Mouse (Mus musculus) lung, postnatal 14 days (tissue): ENCODE results near the gene Map1s.

Experiments
- DNase-seq: peaks from one replicate; pipeline ENCODE4 v3.0.0; 2021

Gene Map1s

DNA sequence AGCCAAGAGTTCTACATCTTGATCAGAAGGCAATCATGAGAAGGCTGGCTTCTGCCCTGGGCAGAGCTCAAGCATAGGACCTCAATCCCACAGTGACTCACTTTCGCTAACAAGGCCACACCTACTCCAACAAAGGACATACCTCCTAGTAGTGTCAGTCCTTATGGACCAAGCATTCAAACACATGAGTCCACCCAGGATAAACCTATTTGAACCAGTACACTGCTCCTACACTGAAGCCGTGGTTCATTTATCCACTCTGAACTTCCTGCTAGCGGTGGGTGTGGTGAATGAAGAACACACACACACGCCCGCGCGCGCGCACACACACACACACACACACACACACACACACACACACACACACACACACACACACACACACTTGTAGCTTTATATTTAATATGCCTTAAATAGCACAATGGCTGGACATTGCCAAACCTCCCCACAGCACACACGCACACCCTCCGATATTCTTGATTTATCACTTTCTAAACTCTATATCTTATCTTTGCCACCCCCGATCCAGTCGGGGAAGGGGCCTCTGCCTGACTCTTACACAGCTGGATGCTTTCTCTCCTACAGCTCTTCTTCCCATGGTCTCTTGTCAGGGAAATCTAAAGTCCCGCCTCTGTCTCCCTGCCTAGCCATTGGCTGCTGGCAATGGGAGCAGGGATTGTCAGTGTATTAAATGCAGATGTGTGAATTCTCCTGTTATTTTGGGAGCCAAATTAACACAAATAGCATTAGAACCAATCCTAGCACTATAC, 55.2 kb downstream of the Map1s start:
- DNase-seq, result no peak

DNA sequence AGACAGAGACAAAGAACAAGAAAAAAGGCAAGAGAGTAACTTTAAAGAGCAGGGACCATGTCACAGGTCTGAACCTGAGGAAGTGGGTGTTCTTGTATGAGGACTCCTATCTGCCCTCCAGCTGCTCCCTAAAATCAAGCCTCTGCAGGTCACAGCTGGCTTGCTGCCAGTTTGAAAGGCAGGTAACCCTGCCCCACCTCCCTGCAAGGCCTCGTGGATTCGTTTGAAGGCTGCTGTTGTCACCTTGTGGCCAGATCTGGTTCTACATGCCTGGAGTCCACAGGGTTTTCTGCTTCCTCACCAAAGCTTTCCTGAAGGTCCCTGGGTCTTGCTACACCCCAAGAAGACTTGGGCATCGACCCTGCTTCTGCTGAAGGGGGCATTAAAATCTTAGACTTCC, 58.4 kb downstream of the Map1s start:
- DNase-seq, result peak; percentile 32

DNA sequence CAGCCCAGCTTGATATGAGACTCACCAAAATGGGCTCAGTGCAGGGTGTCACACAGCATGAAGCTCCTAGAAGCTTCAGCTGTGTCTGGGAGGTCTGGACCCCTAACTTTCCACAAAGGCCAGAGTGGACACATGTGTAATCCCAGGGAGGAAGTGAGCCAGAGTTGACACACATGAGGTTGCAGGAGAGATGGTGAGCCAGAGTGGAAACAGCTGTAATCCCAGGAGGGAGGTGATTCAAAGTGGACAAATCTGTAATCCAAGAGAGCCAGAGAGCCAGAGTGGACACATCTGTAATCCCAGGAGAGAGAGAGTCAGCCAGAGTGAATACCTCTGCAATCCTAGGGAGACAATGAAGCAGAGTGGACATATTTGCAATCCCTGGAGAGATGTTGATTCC, 59.1 kb downstream of the Map1s start:
- DNase-seq, result no peak
